Mouse (Mus musculus): ENCODE results near the gene Slc25a20.
A peak's percentile ranks its signal among the peaks of the same experiment; 100 is the strongest.
"Not testable (repeated sequence)": the region's sequence is repeated elsewhere in the genome, so short reads cannot be mapped to it uniquely, and the experiment has no call there.

Slc25a20 gene

DNA sequence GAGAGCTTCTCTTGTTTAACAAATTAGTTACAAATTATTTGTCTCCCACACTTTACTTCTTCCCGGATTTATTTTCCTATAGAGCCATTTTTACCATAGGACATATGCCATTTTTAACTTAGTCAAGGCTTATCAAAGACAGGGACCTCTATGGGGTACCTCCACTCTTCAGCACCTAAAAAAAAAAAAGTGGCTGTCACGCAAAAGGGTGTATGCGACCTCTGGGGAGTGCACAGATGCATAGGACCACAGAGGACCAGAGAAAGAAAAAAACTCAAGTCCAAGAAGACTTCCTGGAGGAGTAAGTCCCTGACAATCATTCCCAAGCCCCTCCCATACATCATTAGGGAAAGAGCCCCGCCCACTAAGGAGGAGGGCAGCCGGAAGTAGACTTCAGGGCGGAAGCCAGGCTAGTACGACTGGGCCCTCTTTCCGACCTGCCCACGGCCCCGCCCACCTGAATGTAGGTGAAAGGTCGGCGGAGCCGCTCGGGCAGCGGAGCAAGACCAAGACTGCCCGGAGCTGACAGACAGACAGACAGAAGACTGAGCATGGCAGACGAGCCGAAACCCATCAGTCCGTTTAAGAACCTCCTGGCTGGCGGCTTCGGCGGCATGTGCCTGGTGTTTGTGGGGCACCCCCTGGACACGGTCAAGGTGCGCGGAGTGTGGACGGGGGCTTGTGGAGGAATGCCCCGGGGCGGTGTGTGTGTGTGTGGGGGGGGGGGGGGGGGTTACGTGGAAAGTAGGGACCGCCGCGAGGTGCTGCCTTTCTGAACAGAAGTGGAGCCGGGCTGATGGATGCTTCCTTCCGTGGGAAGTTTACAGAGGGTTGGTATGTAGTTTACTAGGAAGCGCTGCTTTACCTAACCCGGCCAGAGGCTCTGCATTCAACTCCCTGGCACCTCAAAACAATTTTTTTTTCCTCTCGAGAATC is at the start of gene Slc25a20:
Gene Slc25a20 (plus strand): TSS at position 412 of the 936 bp plus-strand sequence.
- DNase-seq (ENCODE audit: low read depth, low spot score): peak; percentile 83

DNA sequence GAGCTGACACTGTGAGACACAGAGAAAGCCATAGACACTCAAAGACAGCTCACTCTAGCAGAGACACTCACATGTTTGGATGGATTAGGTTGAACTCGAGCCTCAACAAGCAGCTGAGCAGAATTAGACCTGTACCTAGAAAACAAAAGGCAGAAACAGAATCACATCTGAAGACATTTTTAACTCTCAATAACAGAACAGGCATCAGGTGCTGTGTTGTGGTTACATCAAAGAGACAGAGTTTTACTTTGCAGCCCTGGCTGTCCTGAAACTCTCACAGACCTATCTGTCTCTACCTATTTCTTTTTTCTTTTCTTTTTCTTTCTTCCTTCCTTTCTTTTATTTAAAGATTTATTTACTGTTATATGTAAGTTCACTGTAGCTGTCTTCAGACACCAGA is 44.6 kb upstream of the Slc25a20 start:
- peak; percentile 57 for DNase-seq (ENCODE audit: low read depth, low spot score)

GRCm38 (mm10) chr9:108626498-108626897 is 35.4 kb upstream of the Slc25a20 start:
- DNase-seq (ENCODE audit: low read depth, low spot score): no peak

GRCm38 (mm10) chr9:108628141-108628540 is 33.7 kb upstream of the Slc25a20 start:
- peak; percentile 17 for DNase-seq (ENCODE audit: low read depth, low spot score)

DNA sequence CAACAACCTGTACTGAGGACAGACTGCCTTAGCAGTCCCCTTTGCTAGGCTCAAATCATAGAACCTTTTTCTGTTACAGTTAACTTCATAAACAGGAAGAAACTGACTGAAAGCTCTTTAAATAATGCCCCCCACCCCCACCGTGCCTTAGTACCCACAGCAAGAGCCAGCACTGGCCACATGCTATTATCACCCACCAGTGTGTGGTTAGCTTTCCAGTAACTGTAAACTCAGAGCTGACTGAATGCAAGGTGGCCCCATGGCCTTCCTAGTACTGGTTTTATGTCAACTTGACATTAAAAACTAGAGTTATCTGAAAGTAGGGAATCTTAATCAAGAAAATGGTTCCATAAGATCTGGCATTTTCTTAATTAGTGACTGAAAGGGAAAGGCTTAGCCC is 31.2 kb upstream of the Slc25a20 start:
- DNase-seq (ENCODE audit: low read depth, low spot score): no peak

DNA sequence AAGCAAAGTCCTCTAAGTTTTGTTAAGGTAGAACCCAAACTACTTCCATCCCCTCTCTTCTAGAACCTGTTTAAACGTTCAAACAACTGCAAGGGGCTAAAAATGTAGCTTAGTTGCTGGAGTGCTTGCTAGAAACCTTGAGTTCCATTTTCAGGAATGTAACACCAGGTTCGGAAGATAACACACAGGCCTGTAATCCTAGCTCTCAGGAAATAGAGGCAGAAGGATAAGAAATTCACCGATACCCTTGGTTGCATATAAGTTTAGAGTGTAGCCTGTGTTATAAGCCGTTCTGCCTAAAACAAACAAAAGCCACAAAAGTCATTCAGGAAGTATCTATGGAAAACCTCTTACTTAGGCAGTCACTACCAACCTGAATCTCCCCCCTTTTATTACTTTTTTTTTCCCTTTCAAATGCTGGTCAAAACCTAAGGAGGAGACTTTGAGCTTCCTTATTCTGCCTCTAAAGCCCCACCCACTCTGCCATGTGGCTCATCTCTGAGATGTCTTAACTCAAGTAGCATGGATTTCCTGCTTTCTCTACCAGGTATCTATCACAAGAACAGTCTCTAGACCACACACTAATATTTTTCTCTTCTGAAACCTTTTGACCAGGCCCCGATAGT is 30.1 kb upstream of the Slc25a20 start:
- no peak for DNase-seq (ENCODE audit: low read depth, low spot score)

- DNase-seq (ENCODE audit: low read depth, low spot score): no peak
Measured at GRCm38 (mm10) chr9:108632375-108632774, 29.5 kb upstream of the Slc25a20 start.

DNA sequence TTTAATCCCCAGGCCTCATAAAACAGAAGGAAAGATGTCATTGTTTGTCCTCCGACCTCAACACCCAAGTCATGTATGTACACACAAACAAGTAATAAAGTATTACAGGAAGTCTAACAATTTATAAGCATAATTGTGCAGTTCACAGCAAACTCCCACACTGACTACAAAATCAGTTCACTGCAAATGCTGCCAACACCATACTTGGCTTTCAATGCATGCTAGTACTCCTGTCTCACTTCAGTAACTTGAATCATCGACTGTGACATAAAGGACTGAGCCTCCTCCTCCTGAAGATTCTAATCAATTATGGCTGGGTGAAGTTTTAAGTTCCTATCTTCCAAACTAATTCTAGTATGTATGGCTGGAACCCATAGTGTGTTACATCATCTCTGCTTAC is 28.0 kb upstream of the Slc25a20 start:
- DNase-seq (ENCODE audit: low read depth, low spot score): no peak

- DNase-seq (ENCODE audit: low read depth, low spot score): no peak
Measured at GRCm38 (mm10) chr9:108635415-108635814, 26.5 kb upstream of the Slc25a20 start.

DNA sequence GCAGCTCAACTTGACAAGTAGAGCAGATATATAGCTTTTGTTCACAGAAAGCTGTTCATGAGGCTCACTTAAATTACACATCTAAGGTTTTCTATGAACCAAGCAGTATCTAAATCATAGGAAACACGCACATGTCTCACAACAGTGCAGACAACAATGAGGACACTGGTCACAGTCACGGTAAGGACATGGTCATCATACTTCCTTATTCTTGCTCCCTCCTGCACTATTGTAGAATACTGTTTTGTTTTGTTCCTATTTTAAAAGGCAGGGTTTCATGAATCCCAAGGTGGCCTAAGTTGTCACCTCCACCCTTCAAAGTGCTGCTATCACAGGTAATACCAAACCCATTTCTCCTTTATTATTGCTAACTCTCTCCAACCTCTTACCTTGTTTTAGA is 22.1 kb upstream of the Slc25a20 start:
- DNase-seq (ENCODE audit: low read depth, low spot score): no peak

GRCm38 (mm10) chr9:108648166-108648565 is 13.7 kb upstream of the Slc25a20 start:
- DNase-seq (ENCODE audit: low read depth, low spot score): peak; percentile 25

DNA sequence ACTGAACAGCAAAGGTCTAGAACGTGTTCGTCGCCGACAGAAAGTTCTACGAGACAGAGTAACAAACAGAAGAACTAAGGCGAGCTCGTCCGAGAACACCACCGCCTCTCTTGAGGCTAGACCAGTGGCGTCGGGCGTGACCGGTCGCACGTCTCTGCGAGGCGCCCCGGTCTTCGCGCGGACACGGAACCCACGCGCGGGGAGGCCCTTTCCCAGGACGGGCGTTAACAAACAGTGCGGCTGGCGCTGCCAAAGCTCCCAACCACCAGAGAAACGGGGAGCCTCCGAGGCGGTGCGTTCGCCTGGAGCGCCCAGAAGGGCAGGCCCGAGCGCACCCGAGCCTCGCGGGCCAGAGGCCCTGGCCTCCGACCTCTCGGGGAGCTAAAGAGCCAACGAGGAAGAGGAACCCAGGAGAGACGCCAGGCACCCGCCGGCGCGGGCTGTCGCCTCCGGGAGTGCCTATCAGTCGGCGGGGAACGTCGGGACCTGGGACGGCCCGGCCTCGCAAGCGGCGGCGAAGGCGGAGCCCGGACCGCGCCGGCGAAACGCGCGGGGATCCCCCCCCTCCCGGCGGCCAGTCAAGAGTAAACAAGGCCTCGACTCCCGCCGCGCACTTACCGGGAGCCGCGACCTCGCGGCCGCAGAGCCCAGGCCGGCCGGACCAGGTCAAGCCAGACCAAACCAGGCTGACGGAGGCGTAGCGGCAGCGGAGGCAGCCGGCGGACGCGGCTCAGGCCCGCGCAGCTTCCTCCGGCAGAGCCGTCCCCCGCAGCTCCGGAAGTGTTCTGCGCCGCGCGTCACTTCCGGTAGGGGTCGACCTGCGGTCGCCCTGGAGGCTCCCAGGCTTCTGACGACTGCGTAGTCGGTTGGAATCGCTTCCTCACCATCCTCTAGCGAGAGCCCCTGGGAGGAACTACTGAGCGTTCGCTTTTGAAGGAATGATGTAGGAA is 13.0 kb upstream of the Slc25a20 start, which contains the start of gene Arih2:
Gene Arih2 (minus strand): TSS at position 776 of the 950 bp plus-strand sequence.
- peak; percentile 96 for DNase-seq (ENCODE audit: low read depth, low spot score)

GRCm38 (mm10) chr9:108649561-108650440 is 12.1 kb upstream of the Slc25a20 start:
- DNase-seq (ENCODE audit: low read depth, low spot score): peak; percentile 72

DNA sequence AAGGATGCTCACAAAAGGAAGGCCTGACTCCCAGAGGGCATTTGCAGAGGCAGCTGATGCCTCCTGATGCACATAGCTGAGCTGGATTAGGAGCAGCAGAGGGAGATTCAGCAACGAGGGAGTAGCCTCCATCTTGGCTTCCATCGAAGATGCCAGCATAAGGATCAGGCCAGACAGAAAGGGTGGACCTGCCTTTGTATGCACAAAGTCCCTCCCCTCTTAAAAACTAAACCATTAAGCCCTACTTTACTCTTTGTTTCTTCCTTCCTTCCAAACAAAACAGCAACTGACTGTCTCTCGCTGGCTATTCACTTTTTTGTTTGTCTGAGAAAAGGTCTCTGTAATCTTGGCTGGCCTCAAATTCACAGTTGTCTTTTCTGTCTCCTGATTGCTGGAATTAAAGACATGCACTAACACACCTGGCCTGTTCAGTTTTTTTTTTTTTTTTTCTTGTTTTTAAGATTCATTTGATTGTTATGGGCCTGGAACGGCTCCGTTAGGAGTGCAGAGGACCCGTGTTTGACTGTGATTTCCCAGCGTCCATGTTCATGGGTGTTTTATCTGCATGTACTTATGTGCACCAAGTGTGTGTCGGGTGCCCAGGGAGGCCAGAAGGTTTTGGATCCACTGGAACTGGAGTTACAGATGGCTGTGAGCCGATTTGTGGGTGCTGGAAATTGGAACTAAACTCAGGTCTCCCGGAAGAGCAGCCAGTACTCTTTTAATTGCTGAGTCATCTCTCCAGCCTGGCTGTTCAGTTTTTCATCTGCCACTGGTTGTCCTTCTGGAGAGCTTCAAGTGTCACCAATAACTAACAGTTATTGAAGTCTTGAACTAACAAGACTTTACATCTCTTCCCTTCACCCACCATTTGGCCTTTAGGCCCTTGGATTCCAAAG is 7.1 kb upstream of the Slc25a20 start:
- DNase-seq (ENCODE audit: low read depth, low spot score): no peak

DNA sequence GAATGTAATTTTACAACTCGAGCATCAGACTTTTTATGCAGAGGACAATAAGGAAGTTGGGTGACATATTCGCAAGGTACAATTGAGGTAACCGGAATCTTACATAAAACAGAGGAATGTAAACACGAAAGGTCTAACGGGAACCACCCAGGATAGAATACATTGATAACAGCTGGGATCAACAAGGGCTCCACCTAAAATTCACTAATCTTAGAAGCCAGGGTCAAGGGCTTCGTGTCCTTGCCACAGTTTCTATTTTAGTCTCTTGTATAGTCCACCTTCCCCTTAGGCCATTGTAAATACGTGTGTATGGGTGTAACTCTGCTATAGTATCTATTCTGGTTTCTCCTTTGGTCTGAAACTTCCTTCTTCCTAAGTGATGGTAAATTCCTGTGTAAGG is 6.0 kb upstream of the Slc25a20 start:
- DNase-seq (ENCODE audit: low read depth, low spot score): not testable (repeated sequence)

GRCm38 (mm10) chr9:108662660-108663059 is 772 bp downstream of the Slc25a20 start:
- no peak for DNase-seq (ENCODE audit: low read depth, low spot score)

DNA sequence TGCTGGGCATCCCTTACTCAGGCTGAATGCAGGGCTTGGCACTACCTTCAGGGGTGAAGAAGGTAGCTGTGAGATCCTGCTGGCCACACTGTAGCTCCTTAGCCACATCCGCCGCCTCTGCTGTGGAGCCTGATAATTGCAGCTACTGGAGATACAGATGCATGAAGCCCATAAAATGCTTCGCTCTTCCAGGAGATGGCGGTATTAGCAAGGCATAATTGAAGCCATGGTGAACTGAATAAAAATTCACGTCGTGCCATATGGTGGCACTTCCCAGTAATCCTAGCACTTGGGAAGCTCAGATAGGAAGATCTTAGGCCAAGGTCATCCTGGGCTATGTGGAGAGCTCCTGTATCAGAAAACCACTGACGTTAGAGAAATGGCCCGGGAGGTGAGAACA is 8.0 kb downstream of the Slc25a20 start:
- peak; percentile 22 for DNase-seq (ENCODE audit: low read depth, low spot score)

DNA sequence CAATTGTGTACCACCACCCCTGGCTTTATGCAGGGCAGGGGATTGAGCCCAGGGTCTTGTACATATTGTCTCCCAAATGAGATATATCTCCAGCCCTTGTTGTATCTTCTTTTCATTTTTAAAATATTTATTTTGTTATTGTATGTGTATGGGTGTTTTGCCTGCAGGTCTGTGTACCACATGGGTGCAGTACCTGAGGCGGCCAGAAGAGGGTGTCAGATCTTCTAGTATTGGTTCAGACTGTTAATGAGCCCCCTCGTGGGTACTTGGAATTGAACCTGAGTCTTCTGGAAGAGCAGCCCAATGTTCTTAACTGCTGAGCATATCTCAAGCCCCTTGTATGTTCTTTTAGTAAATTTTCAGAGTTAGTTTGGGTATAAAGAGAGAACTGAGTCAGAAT is 11.3 kb downstream of the Slc25a20 start:
- DNase-seq (ENCODE audit: low read depth, low spot score): peak; percentile 35

DNA sequence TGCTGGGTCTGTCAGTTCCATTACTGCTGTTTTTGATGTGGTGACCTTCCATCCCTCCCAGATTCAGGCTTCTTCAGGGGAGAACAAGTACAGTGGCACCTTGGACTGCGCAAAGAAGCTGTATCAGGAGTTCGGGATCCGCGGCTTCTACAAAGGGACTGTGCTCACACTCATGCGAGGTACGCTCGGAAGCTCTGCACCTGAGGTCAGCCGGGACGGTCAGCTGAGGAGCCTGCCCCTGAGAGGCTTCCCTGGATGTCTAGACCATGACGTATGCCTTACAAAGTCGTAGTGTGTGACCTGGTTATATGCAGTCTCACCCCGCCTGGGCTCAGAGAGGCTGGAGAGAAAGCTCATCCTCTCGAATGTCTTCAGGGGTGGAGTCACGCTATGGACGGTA is 18.1 kb downstream of the Slc25a20 start:
- no peak for DNase-seq (ENCODE audit: low read depth, low spot score)

DNA sequence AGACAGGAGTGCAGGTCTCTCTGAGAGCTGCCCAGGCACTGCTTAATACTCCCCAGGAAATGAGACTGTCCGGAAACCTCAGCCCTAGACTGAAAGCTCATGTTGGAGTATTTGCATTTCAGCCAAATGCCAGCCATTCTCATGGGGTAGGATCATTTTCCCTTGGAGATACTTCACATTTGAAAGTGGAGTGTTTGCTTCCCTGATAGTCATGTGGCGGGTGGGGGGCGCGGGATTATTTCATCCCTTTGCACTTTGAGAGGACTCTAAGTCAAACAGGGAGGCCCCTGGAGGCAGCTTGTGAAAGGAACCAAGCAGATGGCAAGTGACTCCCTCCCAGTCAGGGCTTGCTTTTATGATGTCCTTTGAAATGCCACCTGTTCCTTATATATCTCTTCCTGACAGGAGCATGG is 24.6 kb downstream of the Slc25a20 start:
- DNase-seq (ENCODE audit: low read depth, low spot score): no peak
